Mouse (Mus musculus) liver, embryonic 14.5 days (tissue): ENCODE measurements around the gene Gm10073. TPM values are rescaled to one million over a fixed set of nuclear protein-coding genes. Genes with fewer than 3 reads are reported as not detected.
"Not testable (repeated sequence)": the region's sequence is repeated elsewhere in the genome, so short reads cannot be mapped to it uniquely, and the experiment has no call there.

ENCODE experiments used
- ATAC-seq: fragments of 200-750 bp; cut with Nextera tagmentation; 2 replicates; pipeline ENCODE4 v1.8.0; 2017; ENCODE audit warnings: moderate number of reproducible peaks, mild to moderate bottlenecking, moderate library complexity; ENCODE audit not compliant: insufficient read depth
- DNase-seq, 3 experiments: peaks; one replicate each; pipeline ENCODE4 v3.0.0-alpha.2; 2012 to 2013; ENCODE audit warnings: low read depth in 3 of 3, low spot score in 3 of 3
- H3K27ac ChIP-seq: fragments of 300-500 bp; sonication (generic); 2 replicates; pipeline ENCODE4 v1.5.1; 2014; ENCODE audit warnings: moderate library complexity, mild to moderate bottlenecking, control low read depth, inconsistent platforms
- H3K27me3 ChIP-seq: fragments of 300-500 bp; sonication (generic); 2 replicates; pipeline ENCODE4 v1.6.1; 2014; ENCODE audit warnings: mild to moderate bottlenecking, low read length, moderate library complexity; ENCODE audit not compliant: control insufficient read depth, insufficient read depth
- H3K36me3 ChIP-seq: fragments of 300-500 bp; sonication (generic); replicated peaks from 2 replicates; pipeline ENCODE4 v1.6.1; 2014; ENCODE audit warnings: low read depth; ENCODE audit not compliant: control insufficient read depth, insufficient read depth
- H3K4me1 ChIP-seq, 2 experiments: fragments of 200-500 bp in 1 of 2; fragments of 300-500 bp in 1 of 2; sonication (generic) in 1 of 2; replicated peaks; 2 replicates each; pipeline ENCODE4 v1.6.1; 2012 to 2014; ENCODE audit warnings: antibody characterized with exemption in 1 of 2, inconsistent platforms in 1 of 2, low read length in 1 of 2; ENCODE audit not compliant: control insufficient read depth in 2 of 2, insufficient read depth in 2 of 2
- H3K4me2 ChIP-seq: fragments of 300-500 bp; sonication (generic); 2 replicates; pipeline ENCODE4 v1.6.1; 2014; ENCODE audit warnings: low read depth, mild to moderate bottlenecking, control low read depth, moderate library complexity
- H3K4me3 ChIP-seq, 2 experiments: fragments of 200-500 bp in 1 of 2; fragments of 300-500 bp in 1 of 2; sonication (generic) in 1 of 2; 2 replicates each; pipeline ENCODE4 v1.5.1; 2012 to 2014; ENCODE audit warnings: low read depth in 2 of 2, low read length in 2 of 2, mild to moderate bottlenecking in 2 of 2, control low read depth in 1 of 2, inconsistent platforms in 1 of 2, moderate library complexity in 1 of 2; ENCODE audit not compliant: insufficient read depth in 1 of 2
- H3K9ac ChIP-seq: fragments of 300-500 bp; sonication (generic); replicated peaks from 2 replicates; pipeline ENCODE4 v1.6.1; 2014; ENCODE audit warnings: mild to moderate bottlenecking, control low read depth, moderate library complexity
- H3K9me3 ChIP-seq: fragments of 300-500 bp; sonication (generic); 2 replicates; pipeline ENCODE4 v1.6.1; 2016; ENCODE audit warnings: low read length, mixed read lengths; ENCODE audit not compliant: control insufficient read depth
- CTCF ChIP-seq: IDR thresholded peaks from 2 replicates; pipeline ENCODE4 v1.5.1; 2016; ENCODE audit warnings: antibody characterized with exemption, low read depth, control low read depth
- EP300 ChIP-seq: IDR thresholded peaks from 2 replicates; pipeline ENCODE4 v1.6.1; 2016; ENCODE audit warnings: antibody characterized with exemption, low read depth
- WGBS: fragments of 180-500 bp; shearing (Covaris S2); extraction: QIAGEN DNeasy Blood & Tissue Kit; methylation state at CpG from one replicate; pipeline ENCODE4 v1.1.7; 2014; ENCODE audit not compliant: insufficient replicate concordance; 5-methylcytosine and 5-hydroxymethylcytosine counted together
- polyA plus RNA-seq, 2 experiments: library from polyadenylated mRNA; depleted of rRNA in 1 of 2; stranded (reverse) in 1 of 2; unstranded in 1 of 2; fragments of >200 nt; fragmentation: Nextera tagmentation in 1 of 2; extraction: Ambion mirVana in 1 of 2; gene quantifications; 2 replicates each; pipeline versions ENCODE4 v1.2.1 to v1.2.3; 2012 to 2014

Gm10073 gene
- polyA plus RNA-seq, 2 experiments, result 12.3 to 61.5 TPM

DNA sequence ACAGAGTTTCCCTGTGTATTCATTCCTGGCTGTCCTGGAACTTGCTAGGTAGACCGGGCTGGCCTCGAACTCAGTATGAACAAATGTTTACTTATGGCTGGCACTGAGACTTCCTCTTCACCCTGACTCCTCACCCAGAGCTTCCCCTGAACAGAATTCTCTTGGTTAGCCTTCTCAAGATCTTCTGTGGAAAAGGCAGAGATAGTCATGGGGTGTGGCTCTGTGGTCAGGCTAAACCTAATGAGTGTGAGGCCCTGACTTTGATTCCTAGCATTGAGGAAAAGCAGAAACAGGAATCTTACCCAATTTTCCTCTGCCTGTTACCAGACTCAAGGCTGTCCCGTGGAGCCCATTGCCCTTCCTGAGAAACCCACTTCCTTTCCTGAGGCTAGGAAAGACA is 38.8 kb upstream of the Gm10073 start:
- H3K9ac ChIP-seq, result no peak overlapping the region
- WGBS, result 18% methylated on average over 3 of the region's 3 CpGs

DNA sequence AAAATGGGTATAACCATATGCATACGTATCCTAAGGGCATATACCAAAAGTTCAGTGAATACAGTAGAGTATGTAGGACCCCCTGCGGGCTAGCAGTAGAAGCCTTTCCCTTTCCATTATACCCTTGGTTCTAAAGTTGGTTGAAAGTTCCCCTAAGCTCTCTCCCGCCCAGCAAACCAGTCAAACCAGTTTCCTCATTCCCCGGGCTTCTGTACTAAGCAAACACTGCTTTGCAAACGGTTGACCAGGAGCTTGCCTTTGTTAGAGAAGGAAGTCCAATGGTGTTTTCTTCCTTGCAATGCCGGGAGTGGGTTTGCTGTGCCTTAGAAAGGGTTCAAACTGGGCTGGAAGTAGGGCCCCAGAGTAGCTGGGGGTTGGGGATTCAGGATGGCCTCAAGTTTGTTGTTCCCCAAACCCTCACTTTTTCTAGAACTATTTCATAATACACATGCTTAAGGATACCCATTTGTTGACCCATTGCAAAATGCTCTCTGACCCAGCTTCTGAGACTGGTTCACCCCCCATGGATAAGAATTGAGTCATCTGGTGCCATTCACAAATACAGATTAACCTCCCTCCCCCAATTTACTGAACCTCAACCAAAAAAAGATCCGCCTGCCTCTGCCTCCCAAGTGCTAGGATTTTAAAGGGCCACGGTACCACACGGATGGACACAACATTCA is 37.8 kb upstream of the Gm10073 start:
- Histone ChIP-seq H3K27me3 (no peaks in the 10 kb centered on the region), H3K9me3 (no peaks in the 10 kb centered on the region), H3K4me3 (no peak overlapping the region), H3K9ac (no peak overlapping the region), H3K36me3 (no peaks in the 10 kb centered on the region), H3K27ac (no peak overlapping the region), H3K4me1 (peaks cover 0 to 8% of the 10 kb centered on the region in 2 experiments; a peak in 3 of 4 replicates), H3K4me2 (no peak overlapping the region)
- DNase-seq (no peak), ATAC-seq (peak; percentile 13; the same call in 1 of the 2 replicates)
- TF ChIP-seq CTCF, result no peak
- no peak for TF ChIP-seq EP300
- 38% methylated on average over 9 of the region's 9 CpGs for WGBS

More for the DNA sequence above, 38.8 kb upstream of the Gm10073 start:
- no peaks in the 10 kb centered on the region for H3K36me3 ChIP-seq
- TF ChIP-seq EP300 (no peak), CTCF (no peak)
- no peak overlapping the region for H3K27ac ChIP-seq
- no peak for ATAC-seq
- no peak overlapping the region for H3K4me2 ChIP-seq
- no peaks in the 10 kb centered on the region for H3K27me3 ChIP-seq
- H3K4me3 ChIP-seq, result no peak overlapping the region
- H3K4me1 ChIP-seq, result peaks cover 0 to 8% of the 10 kb centered on the region in 2 experiments; a peak in 3 of 4 replicates
- no peaks in the 10 kb centered on the region for H3K9me3 ChIP-seq
- DNase-seq, result no peak

DNA sequence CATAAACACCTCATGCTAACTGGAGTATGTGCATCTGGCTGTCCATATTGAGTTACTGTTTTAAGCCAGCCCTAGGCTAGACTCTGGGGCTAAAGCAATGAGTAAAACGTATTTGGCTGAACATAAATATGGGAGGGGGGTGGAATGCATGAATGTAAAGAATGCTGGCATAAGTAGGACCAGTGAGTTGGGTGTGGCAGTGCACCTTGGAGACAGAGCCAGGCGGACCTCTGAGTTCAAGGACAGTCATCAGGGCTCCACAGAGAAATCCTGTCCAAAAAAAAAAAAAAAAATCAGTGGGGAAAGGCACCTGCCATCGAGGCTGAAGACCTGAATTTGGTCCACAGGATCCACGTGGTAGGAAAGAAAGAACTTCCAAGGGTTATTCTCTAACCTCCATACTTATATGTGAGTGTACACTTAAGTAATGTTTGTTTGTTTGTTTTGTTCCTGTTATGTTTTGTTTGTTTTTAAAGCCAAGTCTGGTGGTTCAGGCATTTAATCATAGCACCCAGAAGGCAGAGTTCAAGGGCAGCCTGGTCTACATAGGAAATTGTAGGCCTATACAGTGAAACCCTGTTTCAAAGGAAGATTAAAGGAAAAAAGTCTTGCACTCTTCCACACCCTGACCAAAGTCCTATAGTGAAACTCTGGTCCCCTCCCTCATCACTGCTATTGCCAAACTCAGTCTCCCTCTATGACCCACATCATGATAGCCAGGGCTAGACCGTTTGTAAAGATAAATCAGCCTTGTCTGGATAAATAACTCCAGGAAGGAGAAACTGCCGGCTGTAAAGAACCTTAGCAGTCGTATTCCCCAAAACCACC is 36.0 kb upstream of the Gm10073 start:
- no peaks in the 10 kb centered on the region for H3K36me3 ChIP-seq
- WGBS, result 50% methylated on average over 7 of the region's 7 CpGs
- no peak overlapping the region for H3K27ac ChIP-seq
- H3K4me3 ChIP-seq, result no peak overlapping the region
- no peak overlapping the region for H3K9ac ChIP-seq
- no peak for ATAC-seq
- no peak for DNase-seq
- H3K9me3 ChIP-seq, result no peaks in the 10 kb centered on the region
- peaks cover 10% of the 10 kb centered on the region for H3K27me3 ChIP-seq
- no peak overlapping the region for H3K4me2 ChIP-seq
- TF ChIP-seq CTCF (no peak), EP300 (no peak)
- peaks cover 0 to 8% of the 10 kb centered on the region in 2 experiments; a peak in 3 of 4 replicates for H3K4me1 ChIP-seq

GRCm38 (mm10) chr8:106608425-106608824 is 35.2 kb upstream of the Gm10073 start:
- H3K4me1 ChIP-seq, result peaks cover 0 to 8% of the 10 kb centered on the region in 2 experiments; a peak in 3 of 4 replicates
- WGBS, result 30% methylated on average over 3 of the region's 3 CpGs
- DNase-seq, result no peak
- H3K27me3 ChIP-seq, result peaks cover 19% of the 10 kb centered on the region
- H3K9ac ChIP-seq, result no peak overlapping the region
- no peak overlapping the region for H3K27ac ChIP-seq
- no peaks in the 10 kb centered on the region for H3K9me3 ChIP-seq
- no peak for TF ChIP-seq CTCF
- no peak for TF ChIP-seq EP300
- ATAC-seq, result no peak
- H3K4me2 ChIP-seq, result no peak overlapping the region
- H3K36me3 ChIP-seq, result no peaks in the 10 kb centered on the region
- H3K4me3 ChIP-seq, result no peak overlapping the region

DNA sequence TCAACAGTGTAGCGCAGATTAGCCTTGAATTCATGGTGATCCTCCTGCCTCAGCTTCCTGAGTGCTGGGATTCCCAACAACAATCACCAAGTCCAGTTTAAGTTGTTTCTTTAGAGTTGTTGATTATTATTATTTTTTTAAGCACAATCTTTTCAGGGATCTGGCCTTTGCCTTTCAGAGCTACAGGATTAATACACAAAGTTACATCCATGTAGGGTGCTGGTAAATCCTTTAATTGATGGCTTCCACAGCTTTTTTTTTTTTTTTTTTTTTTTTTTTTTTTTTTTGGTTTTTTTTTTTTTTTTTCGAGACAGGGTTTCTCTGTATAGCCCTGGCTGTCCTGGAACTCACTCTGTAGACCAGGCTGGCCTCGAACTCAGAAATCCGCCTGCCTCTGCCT is 34.5 kb upstream of the Gm10073 start:
- H3K27ac ChIP-seq, result not testable (repeated sequence)
- 52% methylated on average over 3 of the region's 4 CpGs for WGBS

More for the DNA sequence above, 34.5 kb upstream of the Gm10073 start:
- peaks cover 25% of the 10 kb centered on the region for H3K27me3 ChIP-seq
- not testable (repeated sequence) for H3K4me3 ChIP-seq, H3K4me2 ChIP-seq, H3K4me1 ChIP-seq, H3K9me3 ChIP-seq, ATAC-seq, H3K9ac ChIP-seq, DNase-seq, H3K36me3 ChIP-seq
